Mouse (Mus musculus): ENCODE results near the gene Cnot8. TPM values are rescaled to one million over a fixed set of nuclear protein-coding genes. Genes with fewer than 3 reads are reported as not detected.
"Not testable (repeated sequence)": the region's sequence is repeated elsewhere in the genome, so short reads cannot be mapped to it uniquely, and the experiment has no call there.

Gene Cnot8
- 10 to 100 TPM; 30.3 to 36.8 (median 32.5) TPM for total RNA-seq (2022)

DNA sequence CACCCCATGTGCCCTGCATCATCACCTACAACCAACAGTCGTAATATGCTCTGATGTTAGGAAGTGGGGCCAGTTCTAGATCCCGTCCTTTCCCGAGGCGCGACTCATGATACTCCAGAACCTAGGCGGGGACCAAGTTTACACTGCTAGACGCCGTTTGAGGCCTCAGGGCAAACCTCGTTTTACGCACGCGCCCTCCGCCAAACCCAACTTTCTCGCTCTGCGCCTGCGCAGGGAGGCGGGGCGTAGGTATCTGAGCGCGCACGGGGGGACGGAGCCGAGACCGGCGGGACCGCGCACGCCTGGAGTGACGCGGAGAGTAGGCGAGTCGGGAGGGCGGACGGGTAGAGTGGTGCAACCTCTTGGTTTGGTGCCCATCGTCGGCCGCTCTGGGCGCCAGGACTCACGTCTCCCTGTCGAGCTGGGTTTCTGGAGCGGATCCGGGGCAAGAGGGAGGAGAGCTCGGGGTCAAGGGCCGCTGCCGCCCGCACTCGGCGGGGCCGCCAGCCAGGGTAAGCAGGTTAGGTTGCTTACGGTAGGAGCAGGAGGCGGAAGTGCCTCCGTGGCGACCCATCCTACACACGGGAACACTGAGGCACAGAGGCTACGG is at the start of gene Cnot8:
Cnot8 (plus strand) TSS at position 457 of the 610 bp plus-strand sequence.
- peak; percentile 99 for DNase-seq (ENCODE audit: low spot score in 2 of 2)

DNA sequence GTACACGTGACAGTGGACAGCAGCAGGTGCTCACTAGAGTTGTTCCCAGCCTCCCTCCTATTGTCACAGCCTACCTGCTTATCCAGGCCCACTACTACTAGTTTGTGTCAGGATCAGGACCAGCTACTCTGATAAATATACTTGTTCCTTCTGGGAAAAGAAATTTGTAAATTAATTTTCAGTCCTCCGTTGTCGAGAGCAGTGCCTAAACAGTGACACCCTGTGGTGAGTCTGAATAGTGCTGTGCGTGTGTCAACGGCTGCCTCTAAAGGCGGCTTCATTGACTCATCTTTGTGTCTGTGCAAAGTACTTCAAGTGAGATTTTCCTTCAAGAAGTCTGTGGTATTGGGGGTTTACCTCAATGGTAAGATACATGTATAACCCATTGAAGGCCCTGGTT is 46.5 kb upstream of the Cnot8 start:
- DNase-seq (ENCODE audit: low spot score in 2 of 2), result no peak

DNA sequence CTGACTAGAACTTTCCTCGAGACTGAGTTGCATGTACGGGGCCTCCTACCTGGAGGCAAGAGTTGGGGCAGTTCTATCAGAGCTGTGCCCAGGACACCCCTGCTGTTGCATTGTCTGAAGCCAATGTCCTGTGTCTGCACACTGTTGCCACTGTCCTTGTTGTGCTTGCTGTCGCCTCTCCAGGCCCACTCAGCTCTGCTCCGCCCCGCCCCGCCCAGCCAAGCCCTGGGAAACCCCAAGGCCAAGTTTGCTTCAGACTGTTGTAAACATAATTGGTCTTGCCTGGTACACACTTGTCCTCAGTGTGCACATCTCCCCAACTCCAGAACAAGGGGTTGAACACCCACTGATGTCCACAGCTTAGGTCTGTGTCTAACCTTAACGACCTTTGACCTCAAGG is 44.2 kb upstream of the Cnot8 start:
- not testable (repeated sequence) for DNase-seq (ENCODE audit: low spot score in 2 of 2)

DNA sequence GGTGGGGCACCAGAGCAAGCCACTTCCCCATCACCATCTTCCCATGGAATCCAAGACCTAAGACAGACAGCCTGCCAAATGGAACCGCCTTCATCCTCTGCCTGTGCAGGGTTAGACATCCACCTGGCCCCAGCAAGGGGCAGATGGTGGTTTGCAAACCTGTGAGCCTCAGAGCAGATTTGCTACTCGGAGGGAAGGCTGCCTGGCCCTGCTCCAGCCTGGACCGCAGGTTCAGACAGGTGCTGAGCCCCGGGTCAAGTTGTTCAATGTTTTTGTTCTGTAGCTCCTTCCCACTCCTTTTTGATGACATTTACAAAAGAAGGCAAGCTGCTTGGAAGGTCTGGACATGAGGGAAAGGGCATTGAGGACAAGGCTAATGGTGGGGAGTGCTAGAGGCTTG is 42.7 kb upstream of the Cnot8 start:
- DNase-seq (ENCODE audit: low spot score in 2 of 2), result not testable (repeated sequence)

DNA sequence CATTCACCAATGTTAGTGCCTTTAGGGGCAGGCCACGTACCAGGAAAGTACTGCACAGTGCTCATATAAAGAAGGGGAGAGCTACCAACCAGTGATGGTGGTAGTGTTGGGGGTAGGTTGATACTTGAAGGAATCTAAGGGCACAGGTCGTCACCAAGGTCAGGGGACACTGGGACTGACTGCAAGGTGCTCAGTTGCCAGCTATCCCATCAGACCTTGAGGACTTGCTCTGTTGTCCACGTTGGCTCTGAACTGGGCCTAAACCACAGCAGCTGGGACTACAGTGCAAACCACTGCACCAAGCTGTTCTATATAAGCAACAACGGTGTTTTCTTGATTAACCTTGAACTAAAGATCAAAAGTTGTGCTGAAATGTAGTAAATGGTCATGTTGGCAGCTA is 41.4 kb upstream of the Cnot8 start:
- no peak for DNase-seq (ENCODE audit: low spot score in 2 of 2)

DNA sequence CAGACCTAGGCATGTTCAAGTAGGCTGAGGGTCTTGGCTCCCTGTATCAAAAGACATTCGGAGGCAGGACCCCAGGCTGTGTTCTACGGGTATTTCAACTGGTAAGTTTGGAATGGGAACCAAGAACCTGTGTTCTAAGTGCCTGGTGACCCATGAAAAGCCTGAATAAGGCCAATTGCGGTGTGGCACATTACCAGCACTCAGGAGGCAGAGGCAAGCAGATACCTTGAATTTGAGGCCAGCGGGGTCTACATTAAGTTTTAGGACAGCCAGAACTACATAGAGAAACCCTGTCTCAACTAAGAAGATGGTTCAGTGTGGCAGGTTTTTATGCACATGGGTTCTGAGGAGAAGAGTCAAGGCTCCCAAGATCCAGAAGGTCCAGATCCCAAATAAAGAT is 38.9 kb upstream of the Cnot8 start:
- no peak for DNase-seq (ENCODE audit: low spot score in 2 of 2)

DNA sequence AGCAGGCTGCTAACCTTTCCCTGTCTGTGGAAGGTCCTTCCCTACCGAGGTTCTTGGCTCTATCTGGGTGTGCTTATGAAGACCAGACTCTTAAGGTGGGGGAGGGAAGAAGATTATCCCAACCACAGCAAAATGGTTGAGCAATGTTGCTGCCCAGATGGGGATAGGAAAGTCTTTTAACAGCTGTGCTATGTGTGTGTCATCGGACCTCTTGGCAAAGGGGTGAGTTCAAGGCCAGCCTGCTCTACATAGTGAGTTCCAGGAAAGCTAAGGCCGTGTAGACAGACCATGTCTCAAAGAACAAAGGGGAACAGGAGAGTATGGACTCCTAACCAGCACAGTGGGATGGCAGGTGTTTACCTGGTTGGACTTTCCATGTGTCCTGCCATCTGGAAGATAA is 31.0 kb upstream of the Cnot8 start:
- no peak for DNase-seq (ENCODE audit: low spot score in 2 of 2)

DNA sequence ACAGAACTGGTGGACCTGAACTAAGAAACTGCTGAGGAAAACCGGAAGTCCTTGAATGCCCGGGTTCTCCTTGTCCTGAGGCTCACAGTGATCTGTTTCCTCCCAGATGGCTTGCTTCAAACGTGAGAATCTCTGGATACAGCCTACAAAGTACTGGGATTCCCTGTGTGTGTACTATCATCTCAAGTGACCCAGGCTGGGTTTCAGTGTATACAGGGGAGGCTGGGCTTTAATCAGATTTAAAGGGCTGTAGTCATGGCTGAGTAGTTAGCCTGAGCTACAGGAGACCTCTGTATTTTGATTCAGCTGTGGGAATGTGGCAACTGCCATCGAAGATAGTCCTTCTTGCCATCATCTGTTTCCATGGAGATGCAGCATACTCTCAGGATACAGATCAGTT is 26.7 kb upstream of the Cnot8 start:
- no peak for DNase-seq (ENCODE audit: low spot score in 2 of 2)

DNA sequence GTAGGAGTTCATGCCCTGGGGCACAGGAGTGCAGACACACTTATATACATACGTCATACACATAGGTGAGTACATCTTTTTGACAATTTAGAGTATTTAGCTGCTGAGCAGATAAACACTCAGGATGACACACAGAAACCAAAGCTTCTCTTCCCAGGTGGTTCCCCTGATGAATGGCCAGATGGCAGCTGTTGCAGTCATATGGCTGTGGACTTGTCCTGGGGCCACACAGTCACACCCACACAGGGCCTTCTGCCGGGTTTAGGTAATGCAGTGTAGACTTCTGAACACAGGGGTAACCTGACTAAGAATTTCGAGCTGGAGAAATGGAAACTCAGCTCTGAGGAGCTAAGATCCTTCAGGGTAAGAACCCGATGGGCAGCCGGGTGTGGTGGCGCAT is 22.2 kb upstream of the Cnot8 start:
- no peak for DNase-seq (ENCODE audit: low spot score in 2 of 2)

DNA sequence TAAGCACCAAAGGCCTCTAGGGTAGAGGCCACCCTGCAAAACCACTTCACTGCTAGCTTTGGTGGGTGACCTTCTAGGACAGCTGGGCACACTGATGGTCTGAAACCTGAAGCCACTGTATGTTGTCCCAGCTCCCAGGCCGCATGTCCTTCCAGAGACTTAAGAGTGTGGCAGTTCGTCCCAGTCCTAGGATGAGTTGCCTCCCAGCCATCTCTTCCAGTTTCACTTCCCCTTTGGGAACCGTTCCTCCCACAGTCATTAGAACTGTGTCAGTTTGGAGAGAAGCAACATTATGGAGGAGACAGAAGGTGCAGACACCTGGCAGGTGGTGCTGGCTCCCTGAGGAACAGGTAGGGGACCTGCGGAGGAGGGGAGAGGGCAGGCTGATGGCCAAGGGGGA is 11.4 kb upstream of the Cnot8 start:
- DNase-seq (ENCODE audit: low spot score in 2 of 2), result no peak

DNA sequence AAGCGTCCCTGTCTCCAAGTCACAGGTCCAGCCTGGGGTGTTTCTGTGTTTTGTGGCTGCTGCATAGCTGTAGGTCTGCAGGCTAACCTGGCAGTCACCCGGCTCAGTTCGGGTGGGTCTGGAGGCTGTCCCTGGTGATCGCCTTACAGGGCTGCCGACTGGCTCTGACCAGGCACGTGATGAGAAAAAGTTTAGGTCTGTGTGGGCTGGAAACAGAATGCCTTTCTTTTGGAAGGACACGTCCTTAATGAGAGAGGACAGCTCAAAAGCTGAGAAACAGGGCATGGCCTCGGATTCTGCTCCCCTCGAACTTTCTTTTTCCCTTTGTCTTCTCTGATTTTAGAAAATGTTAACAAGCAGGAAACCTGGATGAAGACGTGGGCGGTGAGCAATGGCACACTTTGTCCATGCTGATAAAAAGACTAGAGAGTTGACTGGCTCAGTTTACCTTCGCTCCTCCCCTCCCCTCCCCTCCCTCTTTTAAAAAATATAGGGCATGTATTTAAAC is 10.9 kb upstream of the Cnot8 start, which contains the start of gene Gm12248:
Gm12248 (minus strand) TSS at position 114 of the 508 bp plus-strand sequence.
- DNase-seq (ENCODE audit: low spot score in 2 of 2), result peak; percentile 24 to 38

DNA sequence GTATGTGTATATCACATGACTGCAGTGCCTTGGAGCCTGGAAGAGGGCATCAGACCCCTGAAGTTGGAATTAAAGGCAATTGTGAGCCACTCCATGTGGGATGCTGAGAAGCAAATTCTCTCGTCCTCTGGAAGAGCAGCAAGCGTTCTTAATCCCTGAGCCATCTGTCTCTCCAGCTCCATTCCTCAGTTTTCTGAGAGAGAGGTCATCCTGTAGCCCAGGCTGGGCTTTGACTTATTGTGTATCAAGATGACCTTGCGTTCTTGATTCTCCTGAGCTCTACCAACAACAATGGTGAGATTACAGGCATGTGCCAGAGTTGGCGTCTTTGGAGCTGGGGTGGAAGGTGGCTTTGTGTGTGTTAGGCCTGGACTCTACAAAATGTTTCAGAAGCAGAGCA is 9.2 kb upstream of the Cnot8 start:
- DNase-seq (ENCODE audit: low spot score in 2 of 2), result no peak

DNA sequence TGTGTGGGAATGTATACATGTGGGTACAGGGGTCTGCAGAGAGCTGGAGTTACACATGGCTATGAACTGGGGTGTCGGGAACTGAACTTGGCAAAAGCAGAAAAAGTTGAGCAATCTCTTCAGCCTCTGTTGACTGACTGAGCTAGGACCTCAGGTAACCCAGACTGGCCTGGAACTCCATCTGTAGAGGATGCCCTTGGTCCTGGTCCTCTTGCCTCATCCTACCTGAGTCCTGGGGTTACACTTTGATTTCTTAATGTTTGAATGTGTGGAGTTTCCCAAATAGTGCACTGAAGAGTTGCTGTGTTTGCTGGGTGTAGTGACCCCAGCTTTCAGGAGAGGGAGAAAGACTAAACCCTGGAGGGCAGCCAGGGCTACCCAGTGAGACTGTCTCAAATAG is 8.4 kb upstream of the Cnot8 start:
- DNase-seq (ENCODE audit: low spot score in 2 of 2), result no peak

DNA sequence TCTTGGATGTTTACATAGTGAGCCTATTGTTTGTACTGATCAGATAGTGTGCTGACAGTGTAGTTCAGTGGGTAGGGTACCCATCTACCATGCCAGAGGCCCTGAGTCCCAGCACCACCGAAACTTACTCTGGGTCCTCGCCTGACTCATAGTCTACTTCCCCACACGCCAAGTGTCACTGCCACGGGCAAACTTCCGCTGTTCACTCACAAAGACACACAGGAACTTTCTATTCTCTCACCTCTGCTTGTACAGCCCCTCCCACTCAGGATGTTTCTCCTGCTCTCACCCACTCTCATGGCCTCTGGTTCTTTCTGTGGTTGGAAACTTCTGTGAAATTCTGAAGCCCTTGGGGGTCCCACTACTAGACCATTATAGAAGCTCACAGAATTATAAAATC is 7.8 kb upstream of the Cnot8 start:
- DNase-seq (ENCODE audit: low spot score in 2 of 2), result no peak

DNA sequence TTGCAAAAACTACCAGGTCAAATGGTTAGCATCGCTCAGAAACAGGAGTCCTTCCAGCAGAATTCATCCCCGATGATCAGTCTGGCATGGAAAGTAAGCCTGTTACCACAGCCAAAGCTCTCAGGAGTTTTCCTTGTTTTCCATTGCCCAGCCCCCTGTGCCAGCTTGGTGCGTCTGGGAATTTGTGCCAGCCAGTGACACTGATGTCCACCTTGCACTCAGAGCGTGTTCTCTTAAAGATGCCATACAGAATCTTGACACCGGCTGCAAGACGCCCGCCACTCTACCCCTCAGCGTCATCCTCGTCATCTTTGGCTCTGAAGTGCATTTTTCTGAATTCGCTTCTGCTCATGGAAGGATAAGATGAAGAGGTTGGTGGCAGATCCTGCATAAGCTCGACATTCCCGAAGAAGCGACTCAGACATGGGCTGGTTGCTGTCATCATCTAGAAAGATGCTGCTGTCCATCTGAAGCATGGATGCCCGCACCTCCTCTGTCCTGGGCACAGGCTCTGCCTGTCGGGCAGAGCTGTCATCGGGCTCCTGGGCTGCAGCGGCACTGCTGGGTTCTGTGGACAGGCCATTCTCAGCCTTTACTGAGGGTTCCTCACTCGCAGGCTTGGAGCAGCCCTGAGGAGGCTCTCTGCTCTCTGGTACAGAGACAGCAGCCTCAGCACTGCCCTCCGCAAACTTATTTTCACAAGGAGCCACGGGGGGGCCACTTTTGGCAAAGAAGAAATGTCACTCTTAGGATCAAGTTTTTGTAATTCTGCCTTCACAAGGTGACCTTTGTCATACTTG is 6.9 kb upstream of the Cnot8 start:
- no peak for DNase-seq (ENCODE audit: low spot score in 2 of 2)

DNA sequence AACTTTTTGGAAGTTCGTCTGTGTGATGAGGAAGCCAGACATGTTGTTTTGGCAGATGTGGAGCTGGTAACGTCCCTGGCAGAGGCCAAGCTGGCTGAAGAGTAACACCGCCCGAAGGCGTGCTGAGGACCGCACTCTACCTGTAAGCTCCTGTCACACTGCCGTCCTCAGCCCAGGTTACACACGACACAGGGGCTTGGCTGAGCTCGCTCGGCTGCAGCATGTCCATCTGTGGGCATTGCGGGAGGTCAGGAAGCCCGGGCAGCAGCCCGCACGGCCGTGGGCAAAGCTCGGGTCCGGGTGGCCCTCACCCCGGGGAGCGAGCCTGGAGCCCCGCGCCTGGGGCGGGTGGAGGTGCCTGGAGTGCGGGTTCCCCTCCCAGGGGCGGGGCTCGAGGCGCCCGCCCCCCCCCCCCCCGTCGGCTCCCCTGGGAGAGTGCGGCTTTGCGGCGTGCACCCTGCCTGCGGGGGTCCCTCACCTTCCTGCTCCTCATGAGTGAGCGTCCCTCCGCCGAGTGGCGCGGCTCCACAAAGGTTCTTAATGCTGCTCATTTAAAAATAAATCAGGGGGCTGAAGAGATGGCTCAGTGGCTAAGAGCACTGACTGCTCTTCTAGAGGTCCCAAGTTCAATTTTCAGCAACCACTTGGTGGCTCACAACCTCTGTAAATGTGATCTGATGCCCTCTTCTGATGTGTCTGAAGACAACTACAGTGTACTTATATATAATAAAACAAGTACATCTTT is 6.2 kb upstream of the Cnot8 start:
- peak in 1 of 2 experiments; percentile 21 for DNase-seq (ENCODE audit: low spot score in 2 of 2)

DNA sequence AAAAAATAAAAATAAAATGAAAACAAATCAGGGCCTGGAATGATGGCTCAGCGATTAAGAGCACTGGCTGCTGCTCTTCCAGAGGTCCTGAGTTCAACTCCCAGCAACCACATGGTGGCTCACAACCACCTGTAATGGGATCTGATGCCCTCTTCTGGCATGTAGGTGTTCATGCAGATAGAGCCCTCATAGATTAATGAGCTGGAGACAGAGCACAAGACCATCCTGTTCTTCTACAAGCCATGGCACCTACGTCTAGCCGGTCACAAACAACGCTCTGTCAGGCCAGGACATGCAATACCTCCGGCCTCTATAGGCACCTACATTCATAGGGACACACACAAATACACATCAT is 5.6 kb upstream of the Cnot8 start:
- DNase-seq (ENCODE audit: low spot score in 2 of 2), result not testable (repeated sequence)

DNA sequence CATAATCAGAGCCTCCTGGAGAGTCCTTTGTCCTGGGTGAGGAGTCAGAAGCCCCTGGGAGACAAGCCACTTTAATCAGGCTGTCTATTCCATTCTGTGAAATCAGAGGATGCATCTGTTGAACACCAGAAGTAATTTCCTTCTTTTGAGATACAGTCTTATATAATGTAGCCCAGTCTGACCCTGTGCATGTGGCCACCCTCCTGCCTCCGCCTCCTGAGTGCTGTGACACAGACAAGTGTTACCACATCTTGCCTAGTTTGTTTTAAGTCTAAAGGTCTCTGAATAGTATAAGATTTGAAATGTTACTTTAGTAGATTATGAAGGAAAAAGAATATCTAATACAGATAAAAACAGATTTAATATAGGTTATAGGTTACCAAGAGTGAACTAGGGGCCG is 3.9 kb upstream of the Cnot8 start:
- no peak for DNase-seq (ENCODE audit: low spot score in 2 of 2)

DNA sequence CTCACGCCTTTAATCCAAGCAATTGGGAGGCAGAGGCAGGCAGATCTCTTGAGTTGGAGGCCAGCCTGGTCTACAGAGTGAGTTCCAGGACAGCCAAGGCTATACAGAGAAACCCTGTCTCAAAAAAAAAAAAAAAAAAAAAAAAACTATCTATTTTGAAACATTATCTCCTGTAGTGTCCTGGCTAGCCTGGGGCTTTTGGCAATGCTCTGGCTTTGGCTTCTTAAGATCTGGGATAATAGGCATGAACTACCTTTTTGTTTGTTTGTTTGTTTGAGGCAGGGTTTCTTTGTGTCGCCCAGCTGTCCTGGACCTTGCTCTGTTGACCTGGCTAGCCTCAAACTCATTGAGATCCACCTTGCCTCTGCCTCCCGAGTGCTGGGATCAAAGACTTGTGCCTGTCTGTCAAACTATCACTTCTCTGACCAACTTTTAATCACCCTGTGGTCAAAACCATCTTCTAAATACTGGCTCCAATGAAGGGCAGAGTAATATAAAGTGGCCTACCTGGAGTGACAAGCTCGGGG is 2.7 kb upstream of the Cnot8 start:
- DNase-seq (ENCODE audit: low spot score in 2 of 2), result no peak

DNA sequence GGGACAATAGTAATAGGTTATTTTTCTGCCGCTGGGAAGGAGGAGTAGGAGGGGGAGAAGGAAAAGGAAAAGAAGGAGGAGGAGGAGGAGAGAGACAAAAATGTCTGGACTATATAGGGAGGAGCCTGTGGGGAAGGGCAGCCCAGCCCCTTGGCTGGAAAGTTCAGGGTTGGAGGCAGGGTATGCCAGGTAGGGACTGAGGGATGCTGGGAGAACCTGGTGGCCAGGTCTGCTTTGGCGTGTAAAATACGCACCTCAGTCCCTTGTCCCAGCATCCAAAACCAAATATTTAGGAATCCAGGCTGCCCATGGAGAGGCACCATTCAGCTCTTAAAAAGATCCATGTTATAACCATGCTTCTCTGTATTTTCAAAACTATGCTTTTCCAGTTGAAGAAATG is 1.8 kb upstream of the Cnot8 start:
- DNase-seq (ENCODE audit: low spot score in 2 of 2), result no peak

DNA sequence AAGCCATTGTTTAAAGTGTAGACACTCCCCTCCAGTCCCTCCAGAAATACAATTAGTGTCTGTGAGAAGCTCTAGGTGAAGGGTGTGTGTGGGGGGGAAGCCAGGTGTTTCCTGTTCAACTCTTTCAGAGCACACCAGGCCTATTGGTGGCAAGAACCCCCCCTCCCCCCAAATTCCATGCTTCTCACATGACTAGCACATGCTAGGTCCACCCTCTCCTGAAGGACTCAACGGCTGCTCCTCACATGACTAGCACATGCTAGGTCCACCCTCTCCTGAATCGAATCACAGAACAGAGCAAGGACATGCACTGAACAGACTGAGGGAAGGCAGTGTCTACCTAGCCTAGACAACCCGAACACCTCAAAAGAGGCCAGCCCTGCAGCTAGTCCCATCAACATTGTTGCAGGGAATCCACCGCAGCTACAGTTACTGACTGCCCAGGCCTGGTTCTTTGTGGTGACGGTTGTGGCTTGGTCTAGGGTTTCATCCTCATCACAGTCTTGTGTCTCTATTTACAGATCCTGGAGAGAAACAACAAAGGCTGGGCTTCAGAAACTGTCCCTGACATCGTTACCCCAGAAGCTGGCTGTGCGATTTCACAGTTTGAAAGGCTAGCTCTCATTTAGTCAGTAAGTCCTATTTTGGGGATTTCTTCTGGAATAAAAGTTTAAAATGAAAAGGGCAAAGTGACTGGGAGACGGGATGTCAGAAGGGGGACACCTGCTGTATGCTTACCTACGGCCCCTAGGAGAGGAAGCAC is 1.2 kb upstream of the Cnot8 start:
- DNase-seq (ENCODE audit: low spot score in 2 of 2), result no peak
